Comparison of ENCODE assay signal across 8 mouse cellular contexts in the genomic region with DNA sequence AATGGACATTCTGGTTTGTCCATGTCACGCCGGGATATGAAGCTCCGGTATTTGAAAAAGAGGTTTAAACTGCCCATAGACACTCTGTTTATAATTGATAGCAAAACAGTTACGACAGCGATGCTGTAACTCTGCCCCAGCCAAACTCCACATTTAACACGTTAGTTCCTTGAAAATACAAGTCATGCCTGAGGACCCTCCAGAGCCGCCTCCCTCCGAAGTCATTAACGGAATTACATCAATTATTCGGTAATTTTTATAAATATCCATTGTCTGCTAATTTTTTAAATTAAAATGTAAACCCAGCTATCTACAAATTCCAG. TPM values are rescaled to one million over a fixed set of nuclear protein-coding genes. Genes with fewer than 3 reads are reported as not detected.
DNase-seq lines count a peak whose midpoint lies in the region; ATAC-seq lines count a peak whose summit lies in the region.

No protein-coding gene starts in this region.

- H3K4me2 ChIP-seq in forebrain, embryonic 13.5 days = peak overlapping the region; percentile 72

- peak overlapping the region; percentile 88 for H3K4me3 ChIP-seq in forebrain, embryonic 13.5 days
- H3K4me3 ChIP-seq in macrophage (ENCODE audit: inconsistent target) = peak overlapping the region; percentile 82

- no peaks in the 10 kb centered on the region for H3K9me3 ChIP-seq in forebrain, embryonic 13.5 days (replicated peaks)

- 0 out of 2 replicates have a peak, but pooled peaks have one; percentile 23 for ATAC-seq in forebrain, embryonic 13.5 days

- DNase-seq in adrenal gland, adult 2 months = peak; percentile 42
- DNase-seq in adrenal gland, postnatal 25 days = no peak
- DNase-seq in MN1 (ENCODE audit: low spot score) = peak; percentile 64
- DNase-seq in kidney, adult 18-20 months = peak; percentile 32
- DNase-seq in ovary, postnatal 14 days (ENCODE audit: low spot score) = no peak
- DNase-seq in urinary bladder, postnatal 36 days (ENCODE audit: low spot score in 2 of 2) = no peak

- H3K4me1 ChIP-seq in forebrain, embryonic 13.5 days = peaks cover 30% of the 10 kb centered on the region

- H3K9ac ChIP-seq in forebrain, embryonic 13.5 days = peak overlapping the region; percentile 93

- H3K27ac ChIP-seq in forebrain, embryonic 13.5 days = peak overlapping the region; percentile 54
- peak overlapping the region; percentile 51 for H3K27ac ChIP-seq in macrophage

- H3K27me3 ChIP-seq in forebrain, embryonic 13.5 days = no peaks in the 10 kb centered on the region

- 0% methylated on average over 10 of the region's 10 CpGs for WGBS in forebrain, embryonic 13.5 days
- 0% methylated on average over 10 of the region's 10 CpGs for WGBS in macrophage (ENCODE audit: missing documents)

- H3K79me2 ChIP-seq in macrophage (ENCODE audit: inconsistent target) = peaks cover 33% of the 10 kb centered on the region

- H3K36me3 ChIP-seq in forebrain, embryonic 13.5 days (ENCODE audit: poor library complexity, severe bottlenecking) = no peaks in the 10 kb centered on the region
- H3K36me3 ChIP-seq in macrophage (ENCODE audit: inconsistent target) = no peaks in the 10 kb centered on the region

RNA-seq across cellular contexts. Expression of a gene that starts 0.6 kb away (rescaled TPM):
- 10 to 100 TPM; 60.7 to 62.1 TPM for total RNA-seq in adrenal gland, adult 2 months (2021)
- polyA plus RNA-seq in adrenal gland, adult 2 months (2012; rRNA removed) = 22.0 and 27.6 TPM in 2 replicates
- total RNA-seq in adrenal gland, postnatal 25 days (2021) = 64.8 and 98.9 TPM in 2 replicates
- 79.3 and 83.5 TPM in 2 replicates for polyA plus RNA-seq in forebrain, embryonic 13.5 days (2015; fragmentation: Nextera tagmentation; extraction: Ambion mirVana)
- 100 to 1,000 TPM in 9 of 26 experiments, 10 to 100 TPM in 17; 18.9 to 130 (median 93.9) TPM for total RNA-seq in macrophage (2018; cell fraction: chromatin; rRNA removed)
- total RNA-seq in macrophage (2018; cell fraction: cytosol; rRNA removed) = 10 to 100 TPM; 22.9 to 38.6 (median 27.8) TPM
- 100 to 1,000 TPM in 6 of 26 experiments, 10 to 100 TPM in 20; 40.3 to 144 (median 75.1) TPM for total RNA-seq in macrophage (2018; cell fraction: nucleus; rRNA removed)
- polyA plus RNA-seq in macrophage (2018) = 12.3 to 15.5 TPM (median 14.6 TPM) in 3 replicates

Comparison
In these comparisons a context has a peak if more than half of its experiments do, and no peak if none do; other contexts are left out.
1. DNase-seq: peak in adrenal gland, adult 2 months (single experiment), MN1 (single experiment) and kidney, adult 18-20 months (single experiment); none in adrenal gland, postnatal 25 days (single experiment), ovary, postnatal 14 days (single experiment) and urinary bladder, postnatal 36 days (0 of 2).